Mouse (Mus musculus): ENCODE results near the gene Mr1.

DNA sequence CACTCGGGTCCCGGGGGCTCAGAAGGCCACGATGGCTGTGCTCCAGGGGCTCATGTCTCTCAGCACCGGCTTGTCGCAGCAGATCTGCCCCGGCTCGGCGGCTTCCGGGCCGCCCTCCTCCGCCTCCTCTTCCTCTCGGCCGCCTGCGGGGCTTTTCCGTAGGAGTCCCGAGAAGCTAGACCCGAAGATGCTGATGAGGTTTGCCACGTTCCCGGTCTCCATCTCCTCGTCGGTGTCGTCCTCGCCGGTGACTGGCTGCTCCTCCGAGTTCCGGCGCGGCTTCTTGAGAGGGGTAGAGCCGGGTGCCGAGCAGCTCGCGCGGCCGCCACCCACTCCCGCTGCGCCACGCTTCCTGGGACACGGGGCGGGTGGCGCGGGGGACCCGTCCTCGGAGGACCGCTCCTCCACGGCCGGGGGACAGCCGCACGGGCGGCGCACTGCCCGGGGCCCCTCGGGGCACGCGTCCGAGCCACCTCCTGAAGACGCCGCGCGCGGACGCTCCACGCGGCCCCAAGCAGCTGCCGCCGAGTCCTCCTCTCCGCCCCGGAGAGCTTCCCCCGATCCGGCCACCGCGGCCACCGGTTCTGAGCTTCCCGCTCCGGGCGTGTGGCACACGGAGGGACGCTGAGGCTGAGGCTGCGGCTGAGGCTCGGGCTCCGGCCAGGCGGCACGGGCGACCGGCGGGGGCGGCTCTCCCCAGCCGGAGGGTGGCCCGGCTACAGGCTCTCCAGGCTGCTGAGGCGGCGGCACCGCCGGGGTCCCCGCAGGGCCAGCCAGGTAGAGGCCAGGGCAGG is 47.9 kb downstream of the Mr1 start:
- TF ChIP-seq GATA1 (IDR thresholded peaks at IDR 0.05; ENCODE audit: borderline replicate concordance, low read length) (no peak), FLI1 (IDR thresholded peaks at IDR 0.05; ENCODE audit: low read length) (no peak)
